In the genomic region with DNA sequence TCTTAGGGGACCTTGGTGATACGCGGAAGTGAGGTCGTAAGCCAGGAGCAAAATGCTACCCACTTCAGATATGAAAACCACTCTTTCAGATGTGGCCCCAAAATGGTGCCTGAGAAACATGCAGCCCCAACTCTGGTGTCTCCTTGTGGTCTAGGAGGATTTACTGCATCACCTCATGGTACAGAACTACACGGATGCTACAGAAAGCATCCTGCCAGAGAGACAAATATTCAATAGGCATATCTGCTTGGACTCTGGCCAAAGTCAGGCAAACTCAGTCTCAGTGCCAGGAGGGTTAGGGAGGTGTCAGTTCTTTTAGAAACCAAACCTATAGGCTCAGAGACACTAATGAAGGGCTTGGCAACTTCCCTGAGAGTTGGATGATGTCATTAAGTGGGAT, we compare ENCODE assay signal across 24 mouse cellular contexts.
"Had no signal": no experiment of that assay in that cellular context is flagged by ENCODE, and none has a peak within 500 bp of the region (broad histone marks: within the 10 kb centered on the region; RNA-seq: fewer than 3 reads in every experiment).

No protein-coding gene starts in this region.

- H3K4me3 ChIP-seq: embryonic facial prominence, embryonic 10.5 days; embryonic facial prominence, embryonic 12.5 days; embryonic facial prominence, embryonic 13.5 days; embryonic facial prominence, embryonic 15.5 days; erythroblast, embryonic 14.5 days; forebrain, embryonic 10.5 days; forebrain, embryonic 12.5 days; forebrain, embryonic 13.5 days; forebrain, embryonic 15.5 days; gastrocnemius, adult 2 months; heart, adult 2 months had no signal

- H3K9me3 ChIP-seq: embryonic facial prominence, embryonic 10.5 days; embryonic facial prominence, embryonic 12.5 days; embryonic facial prominence, embryonic 13.5 days; embryonic facial prominence, embryonic 15.5 days; forebrain, embryonic 10.5 days; forebrain, embryonic 12.5 days; forebrain, embryonic 13.5 days; forebrain, embryonic 15.5 days had no signal

- H3K27ac ChIP-seq: embryonic facial prominence, embryonic 10.5 days; embryonic facial prominence, embryonic 12.5 days; embryonic facial prominence, embryonic 13.5 days; embryonic facial prominence, embryonic 15.5 days; forebrain, embryonic 10.5 days; forebrain, embryonic 12.5 days; forebrain, embryonic 13.5 days; forebrain, embryonic 15.5 days; gastrocnemius, adult 2 months; heart, adult 2 months had no signal

- DNase-seq: cerebellum, adult 9-10 months; cerebellum, adult 9-11 months; cerebellum, postnatal 10 days; cerebellum, postnatal 14 days; cerebellum, postnatal 25 days; cerebellum, postnatal 36 days; embryo, embryonic 11 days; forebrain, postnatal 0 days; gastrocnemius, adult 2 months; gastrocnemius, postnatal 10 days; gastrocnemius, postnatal 14 days; gastrocnemius, postnatal 25 days; gastrocnemius, postnatal 36 days; heart, adult 18-20 months; heart, adult 2 months had no signal

- H3K27me3 ChIP-seq: embryonic facial prominence, embryonic 12.5 days; embryonic facial prominence, embryonic 13.5 days; embryonic facial prominence, embryonic 15.5 days; forebrain, embryonic 12.5 days; forebrain, embryonic 15.5 days had no signal

- H3K36me3 ChIP-seq: embryonic facial prominence, embryonic 10.5 days; embryonic facial prominence, embryonic 12.5 days; embryonic facial prominence, embryonic 13.5 days; embryonic facial prominence, embryonic 15.5 days; forebrain, embryonic 10.5 days; forebrain, embryonic 12.5 days; forebrain, embryonic 15.5 days had no signal
